Mouse (Mus musculus) lung, postnatal 0 days (tissue): ENCODE results near the gene Fam186b.

ENCODE experiments used
- CTCF ChIP-seq: IDR thresholded peaks from 2 replicates; pipeline ENCODE4 v1.5.1; 2016; ENCODE audit warnings: antibody characterized with exemption, mild to moderate bottlenecking
- EP300 ChIP-seq: IDR thresholded peaks from 2 replicates; pipeline ENCODE4 v1.6.1; 2016; ENCODE audit warnings: antibody characterized with exemption, mild to moderate bottlenecking, control low read depth

GRCm38 (mm10) chr15:99314891-99315290 lies 19.2 kb upstream of the Fam186b start:
- TF ChIP-seq CTCF (no peak), EP300 (no peak)
